Comparison of ENCODE assay signal across 8 mouse cellular contexts in the genomic region with DNA sequence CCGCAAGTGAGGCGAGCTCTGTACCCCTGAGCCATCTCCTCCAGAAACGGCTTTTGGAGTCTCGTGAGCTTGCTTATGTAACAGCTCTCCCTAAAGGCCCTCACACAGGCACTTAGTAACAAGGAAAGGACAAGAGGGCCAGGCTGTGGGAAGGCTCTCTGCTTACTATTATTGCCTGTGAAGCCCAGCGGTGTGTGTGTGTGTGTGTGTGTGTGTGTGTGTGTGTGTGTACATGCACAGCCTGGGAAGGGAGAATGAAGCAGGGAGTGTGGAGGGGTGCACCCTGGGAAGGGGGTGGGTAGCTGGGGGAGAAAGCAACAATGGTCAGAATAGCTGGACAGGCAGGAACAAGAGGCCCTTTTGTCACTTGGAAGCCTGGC. TPM values are rescaled to one million over a fixed set of nuclear protein-coding genes. Genes with fewer than 3 reads are reported as not detected.
DNase-seq lines count a peak whose midpoint lies in the region; ATAC-seq and TF ChIP-seq lines count a peak whose summit lies in the region.

No protein-coding gene starts in this region.

- peaks cover 25% of the 10 kb centered on the region for H3K4me1 ChIP-seq in forebrain, embryonic 15.5 days
- peaks cover 30% of the 10 kb centered on the region for H3K4me1 ChIP-seq in midbrain, embryonic 14.5 days (ENCODE audit: control insufficient read depth, insufficient read depth, low read length)

- peak; percentile 37 for DNase-seq in gastrocnemius, adult 2 months
- DNase-seq in gastrocnemius, postnatal 25 days, result no peak
- peak; percentile 56 for DNase-seq in kidney, postnatal 10 days
- peak; percentile 66 for DNase-seq in midbrain, embryonic 14.5 days
- DNase-seq in gastrocnemius, postnatal 36 days, result no peak
- no peak for DNase-seq in ovary, postnatal 14 days (ENCODE audit: low spot score)
- no peak for DNase-seq in gastrocnemius, postnatal 4 days (ENCODE audit: low spot score in 2 of 2)

- WGBS in forebrain, embryonic 15.5 days, result 14% methylated on average over 5 of the region's 5 CpGs
- WGBS in midbrain, embryonic 14.5 days, result 9% methylated on average over 5 of the region's 5 CpGs

- no peak overlapping the region; the same call in 1 of the 2 replicates for H3K4me2 ChIP-seq in forebrain, embryonic 15.5 days (replicated peaks)
- peak overlapping the region; percentile 61 for H3K4me2 ChIP-seq in midbrain, embryonic 14.5 days (ENCODE audit: low read length)

- H3K9me3 ChIP-seq in forebrain, embryonic 15.5 days, result no peaks in the 10 kb centered on the region
- no peaks in the 10 kb centered on the region for H3K9me3 ChIP-seq in midbrain, embryonic 14.5 days (ENCODE audit: control insufficient read depth, low read length)

- H3K27ac ChIP-seq in gastrocnemius, adult 2 months, result peak overlapping the region; percentile 92
- H3K27ac ChIP-seq in forebrain, embryonic 15.5 days (replicated peaks), result peak overlapping the region; percentile 90
- peak overlapping the region; percentile 99 for H3K27ac ChIP-seq in midbrain, embryonic 14.5 days (replicated peaks; ENCODE audit: low read depth, low read length)

- H3K36me3 ChIP-seq in forebrain, embryonic 15.5 days, result no peaks in the 10 kb centered on the region
- no peaks in the 10 kb centered on the region for H3K36me3 ChIP-seq in midbrain, embryonic 14.5 days (ENCODE audit: control insufficient read depth, insufficient read depth, low read length)

- TF ChIP-seq CTCF in gastrocnemius, adult 2 months (IDR thresholded peaks at IDR 0.05), result no peak

- peak; percentile 57 for ATAC-seq in forebrain, embryonic 15.5 days (replicated peaks)
- peak; percentile 43 for ATAC-seq in midbrain, embryonic 14.5 days (ENCODE audit: low FRiP score, low TSS enrichment)

- H3K9ac ChIP-seq in forebrain, embryonic 15.5 days (replicated peaks), result peak overlapping the region; percentile 20; the same call in 1 of the 2 replicates
- peak overlapping the region; percentile 66 for H3K9ac ChIP-seq in midbrain, embryonic 14.5 days (replicated peaks; ENCODE audit: low read length)

- peak overlapping the region; percentile 58 for H3K4me3 ChIP-seq in gastrocnemius, adult 2 months
- no peak overlapping the region for H3K4me3 ChIP-seq in forebrain, embryonic 15.5 days
- H3K4me3 ChIP-seq in midbrain, embryonic 14.5 days (replicated peaks; ENCODE audit: low read depth, low read length), result no peak overlapping the region

- intact Hi-C loops in gastrocnemius, adult 2 months (cut with DNase I), result loop anchor here (5.0 kb wide), 1 partner anchor 83 kb away; no protein-coding TSS in a partner anchor
- intact Hi-C loops in gastrocnemius, postnatal 36 days (cut with DNase I), result no loop called here

- no peaks in the 10 kb centered on the region for H3K27me3 ChIP-seq in forebrain, embryonic 15.5 days
- no peaks in the 10 kb centered on the region for H3K27me3 ChIP-seq in midbrain, embryonic 14.5 days (ENCODE audit: control insufficient read depth, insufficient read depth, low read length)

RNA-seq across cellular contexts. Expression of gene Fgd2, which starts 5.3 kb away (rescaled TPM):
- 1 to 10 TPM in 1 of 2 experiments, under 1 TPM in 1; 0.74 to 1.1 TPM for total RNA-seq in gastrocnemius, adult 2 months (2021)
- total RNA-seq in gastrocnemius, postnatal 25 days (2021), result 1 to 10 TPM; 1.2 to 1.6 TPM
- 5.5 and 6.0 TPM in 2 replicates for polyA plus RNA-seq in forebrain, embryonic 15.5 days (2015; fragmentation: Nextera tagmentation; extraction: Ambion mirVana)
- polyA plus RNA-seq in midbrain, embryonic 14.5 days (2014; fragmentation: Nextera tagmentation; extraction: Ambion mirVana), result 4.4 and 4.9 TPM in 2 replicates
- total RNA-seq in gastrocnemius, postnatal 36 days (2021), result 1 to 10 TPM in 1 of 2 experiments, under 1 TPM in 1; 0.79 to 1.2 TPM
- total RNA-seq in gastrocnemius, postnatal 4 days (2021), result 1 to 10 TPM; 4.2 to 4.5 TPM

RNA-seq across cellular contexts. Expression of gene Mtch1, which starts 7.7 kb away (rescaled TPM):
- total RNA-seq in gastrocnemius, adult 2 months (2021), result 100 to 1,000 TPM in 1 of 2 experiments, 10 to 100 TPM in 1; 78.5 to 109 TPM
- 100 to 1,000 TPM; 104 to 106 TPM for total RNA-seq in gastrocnemius, postnatal 25 days (2021)
- 432 and 464 TPM in 2 replicates for polyA plus RNA-seq in forebrain, embryonic 15.5 days (2015; fragmentation: Nextera tagmentation; extraction: Ambion mirVana)
- polyA plus RNA-seq in midbrain, embryonic 14.5 days (2014; fragmentation: Nextera tagmentation; extraction: Ambion mirVana), result 533 and 550 TPM in 2 replicates
- 10 to 100 TPM; 85.9 to 95.0 TPM for total RNA-seq in gastrocnemius, postnatal 36 days (2021)
- 100 to 1,000 TPM; 302 to 317 TPM for total RNA-seq in gastrocnemius, postnatal 4 days (2021)

RNA-seq across cellular contexts. Expression of gene Pi16, which starts 38.0 kb away (rescaled TPM):
- 10 to 100 TPM; 21.9 to 52.6 TPM for total RNA-seq in gastrocnemius, adult 2 months (2021)
- 10 to 100 TPM; 27.9 to 47.2 TPM for total RNA-seq in gastrocnemius, postnatal 25 days (2021)
- polyA plus RNA-seq in forebrain, embryonic 15.5 days (2015; fragmentation: Nextera tagmentation; extraction: Ambion mirVana), result 1.4 and 1.8 TPM in 2 replicates
- 1.3 and 2.8 TPM in 2 replicates for polyA plus RNA-seq in midbrain, embryonic 14.5 days (2014; fragmentation: Nextera tagmentation; extraction: Ambion mirVana)
- 10 to 100 TPM; 16.1 to 29.8 TPM for total RNA-seq in gastrocnemius, postnatal 36 days (2021)
- 10 to 100 TPM; 50.3 to 54.5 TPM for total RNA-seq in gastrocnemius, postnatal 4 days (2021)

Comparison
In these comparisons a context has a peak if more than half of its experiments do, and no peak if none do; other contexts are left out.
1. DNase-seq: peak in gastrocnemius, adult 2 months (single experiment), kidney, postnatal 10 days (single experiment) and midbrain, embryonic 14.5 days (single experiment); none in gastrocnemius, postnatal 25 days (single experiment), gastrocnemius, postnatal 36 days (0 of 2), ovary, postnatal 14 days (single experiment) and gastrocnemius, postnatal 4 days (0 of 2).
2. Peak in every context shown above with its lines, with median percentiles within 50 percentile points of each other: H3K27ac ChIP-seq.